Mouse (Mus musculus) brain, adult 2 months (tissue): ENCODE measurements around the gene Gm21905.

Experiments used
- DNase-seq: peaks from one replicate; pipeline ENCODE4 v3.0.0; 2011; ENCODE audit warnings: low read depth, low spot score

Gene Gm21905

GRCm38 (mm10) chr5:67946321-67946720, at the start of gene Gm21905:
Gene Gm21905, minus strand, starts transcription at chr5:67946421.
- no peak for DNase-seq

- DNase-seq: no peak
Observed at GRCm38 (mm10) chr5:67990426-67990825, 44.2 kb upstream of the Gm21905 start.

- DNase-seq: no peak
Observed at GRCm38 (mm10) chr5:67981946-67982526, 35.8 kb upstream of the Gm21905 start.

GRCm38 (mm10) chr5:67969536-67969935, 23.3 kb upstream of the Gm21905 start:
- no peak for DNase-seq

GRCm38 (mm10) chr5:67961708-67962629, 15.7 kb upstream of the Gm21905 start:
- peak; percentile 69 for DNase-seq

GRCm38 (mm10) chr5:67955486-67955885, 9.3 kb upstream of the Gm21905 start:
- DNase-seq: peak; percentile 44

- peak; percentile 56 for DNase-seq
Observed at GRCm38 (mm10) chr5:67954097-67954496, 7.9 kb upstream of the Gm21905 start.

- no peak for DNase-seq
Observed at GRCm38 (mm10) chr5:67948074-67948473, 1.9 kb upstream of the Gm21905 start.

GRCm38 (mm10) chr5:67947006-67947405, 785 bp upstream of the Gm21905 start:
- no peak for DNase-seq

- DNase-seq: no peak
Observed at GRCm38 (mm10) chr5:67944074-67944785, 2.0 kb downstream of the Gm21905 start.

GRCm38 (mm10) chr5:67943199-67943598, 3.0 kb downstream of the Gm21905 start:
- no peak for DNase-seq

- no peak for DNase-seq
Observed at GRCm38 (mm10) chr5:67941369-67941768, 4.9 kb downstream of the Gm21905 start, which contains the start of gene Gm5108. Gene Gm5108, plus strand, starts transcription at chr5:67941669.

GRCm38 (mm10) chr5:67931623-67932022, 14.6 kb downstream of the Gm21905 start:
- DNase-seq: no peak

GRCm38 (mm10) chr5:67930584-67930983, 15.6 kb downstream of the Gm21905 start:
- no peak for DNase-seq

- no peak for DNase-seq
Observed at GRCm38 (mm10) chr5:67904555-67904954, 41.7 kb downstream of the Gm21905 start.

- no peak for DNase-seq
Observed at GRCm38 (mm10) chr5:67898921-67899320, 47.3 kb downstream of the Gm21905 start.

GRCm38 (mm10) chr5:67884422-67885210, 61.6 kb downstream of the Gm21905 start:
- peak; percentile 82 for DNase-seq

GRCm38 (mm10) chr5:67883564-67884171, 62.6 kb downstream of the Gm21905 start:
- no peak for DNase-seq
